Mouse (Mus musculus): ENCODE measurements around the gene Cops6. TPM values are rescaled to one million over a fixed set of nuclear protein-coding genes. Genes with fewer than 3 reads are reported as not detected.

The Cops6 gene
- polyA plus RNA-seq, 2 experiments = 62.4 to 123 TPM

GRCm38 (mm10) chr5:138187661-138188306 lies 26.9 kb downstream of the Cops6 start:
- no peak for TF ChIP-seq CTCF (IDR thresholded peaks at IDR 0.05; ENCODE audit: low read depth)
- no peak for TF ChIP-seq EP300 (IDR thresholded peaks at IDR 0.05; ENCODE audit: low read depth)
- ATAC-seq (ENCODE audit: insufficient read depth) (peak; percentile 81), DNase-seq (ENCODE audit: low read depth in 3 of 3, low spot score in 3 of 3) (peak; percentile 74 to 77 (median 76))
- peak overlapping the region; percentile 93 for H3K4me2 ChIP-seq (ENCODE audit: low read depth)
- H3K36me3 ChIP-seq (replicated peaks; ENCODE audit: control insufficient read depth, insufficient read depth, low read depth) = peaks cover 8% of the 10 kb centered on the region; the same call in 1 of the 2 replicates
- WGBS (ENCODE audit: insufficient replicate concordance) = under 1% methylated on average over 10 of the region's 10 CpGs
- H3K4me3 ChIP-seq (ENCODE audit: insufficient read depth in 1 of 2, low read depth in 2 of 2, low read length in 2 of 2) = peak overlapping the region; percentile 75 to 99
- H3K9me3 ChIP-seq (ENCODE audit: control insufficient read depth, low read length) = no peaks in the 10 kb centered on the region
- peaks cover 13 to 14% of the 10 kb centered on the region in 2 experiments for H3K4me1 ChIP-seq (replicated peaks; ENCODE audit: control insufficient read depth in 2 of 2, insufficient read depth in 2 of 2, low read length in 1 of 2)
- H3K9ac ChIP-seq (replicated peaks) = peak overlapping the region; percentile 86
- H3K27ac ChIP-seq = peak overlapping the region; percentile 81
- no peaks in the 10 kb centered on the region for H3K27me3 ChIP-seq (ENCODE audit: control insufficient read depth, insufficient read depth, low read length)

- TF ChIP-seq CTCF (IDR thresholded peaks at IDR 0.05; ENCODE audit: low read depth) (no peak), EP300 (IDR thresholded peaks at IDR 0.05; ENCODE audit: low read depth) (peak; percentile 20; the same call in 1 of the 2 replicates)
- Histone ChIP-seq H3K27me3 (ENCODE audit: control insufficient read depth, insufficient read depth, low read length) (no peaks in the 10 kb centered on the region), H3K9me3 (ENCODE audit: control insufficient read depth, low read length) (no peaks in the 10 kb centered on the region), H3K4me2 (ENCODE audit: low read depth) (peak within 1 kb of the TSS; percentile 82), H3K4me1 (replicated peaks; ENCODE audit: control insufficient read depth in 2 of 2, insufficient read depth in 2 of 2, low read length in 1 of 2) (peaks cover 0 to 6% of the 10 kb centered on the region in 2 experiments; a peak in 3 of 4 replicates), H3K36me3 (replicated peaks; ENCODE audit: control insufficient read depth, insufficient read depth, low read depth) (peaks cover 5% of the 10 kb centered on the region; the same call in 1 of the 2 replicates), H3K9ac (replicated peaks) (peak within 1 kb of the TSS; percentile 83), H3K4me3 (ENCODE audit: insufficient read depth in 1 of 2, low read depth in 2 of 2, low read length in 2 of 2) (peak within 1 kb of the TSS; percentile 74 to 81), H3K27ac (peak within 1 kb of the TSS; percentile 22; the same call in 1 of the 2 replicates)
- 5% methylated on average over 54 of the region's 54 CpGs for WGBS (ENCODE audit: insufficient replicate concordance)
- ATAC-seq (ENCODE audit: insufficient read depth) = peak; percentile 80
- peak; percentile 79 to 84 (median 82) for DNase-seq (ENCODE audit: low read depth in 3 of 3, low spot score in 3 of 3)
Measured at GRCm38 (mm10) chr5:138193771-138194727, 33.2 kb downstream of the Cops6 start, which contains the start of gene Mblac1. Gene Mblac1 (plus strand): TSS chr5:138194314.

- no peak for DNase-seq (ENCODE audit: low read depth in 3 of 3, low spot score in 3 of 3)
- Histone ChIP-seq H3K27me3 (ENCODE audit: control insufficient read depth, insufficient read depth, low read length) (no peaks in the 10 kb centered on the region), H3K27ac (no peak overlapping the region; the same call in 1 of the 2 replicates), H3K4me3 (ENCODE audit: insufficient read depth in 1 of 2, low read depth in 2 of 2, low read length in 2 of 2) (peak overlapping the region; percentile 74 to 81), H3K4me2 (ENCODE audit: low read depth) (peak overlapping the region; percentile 82), H3K9me3 (ENCODE audit: control insufficient read depth, low read length) (no peaks in the 10 kb centered on the region), H3K36me3 (replicated peaks; ENCODE audit: control insufficient read depth, insufficient read depth, low read depth) (peaks cover 5% of the 10 kb centered on the region; the same call in 1 of the 2 replicates), H3K9ac (replicated peaks) (peak overlapping the region; percentile 83), H3K4me1 (replicated peaks; ENCODE audit: control insufficient read depth in 2 of 2, insufficient read depth in 2 of 2, low read length in 1 of 2) (peaks cover 0 to 6% of the 10 kb centered on the region in 2 experiments; a peak in 3 of 4 replicates)
- TF ChIP-seq EP300 (IDR thresholded peaks at IDR 0.05; ENCODE audit: low read depth) (no peak), CTCF (IDR thresholded peaks at IDR 0.05; ENCODE audit: low read depth) (no peak)
- peak; percentile 56 for ATAC-seq (ENCODE audit: insufficient read depth)
- WGBS (ENCODE audit: insufficient replicate concordance) = 3% methylated on average over 29 of the region's 29 CpGs
Measured at GRCm38 (mm10) chr5:138194755-138195345, 34.0 kb downstream of the Cops6 start.

- Histone ChIP-seq H3K9ac (replicated peaks) (no peak overlapping the region), H3K4me1 (replicated peaks; ENCODE audit: control insufficient read depth in 2 of 2, insufficient read depth in 2 of 2, low read length in 1 of 2) (peaks cover 0 to 6% of the 10 kb centered on the region in 2 experiments; a peak in 3 of 4 replicates), H3K4me3 (ENCODE audit: insufficient read depth in 1 of 2, low read depth in 2 of 2, low read length in 2 of 2) (peak overlapping the region in 1 of 2 experiments; percentile 74; a peak in 2 of 4 replicates), H3K27ac (no peak overlapping the region), H3K27me3 (ENCODE audit: control insufficient read depth, insufficient read depth, low read length) (no peaks in the 10 kb centered on the region), H3K9me3 (ENCODE audit: control insufficient read depth, low read length) (no peaks in the 10 kb centered on the region), H3K36me3 (replicated peaks; ENCODE audit: control insufficient read depth, insufficient read depth, low read depth) (peaks cover 3% of the 10 kb centered on the region; the same call in 1 of the 2 replicates), H3K4me2 (ENCODE audit: low read depth) (peak overlapping the region; percentile 82)
- DNase-seq (ENCODE audit: low read depth in 3 of 3, low spot score in 3 of 3) (no peak), ATAC-seq (ENCODE audit: insufficient read depth) (no peak)
- 60% methylated on average over 7 of the region's 7 CpGs for WGBS (ENCODE audit: insufficient replicate concordance)
- TF ChIP-seq EP300 (IDR thresholded peaks at IDR 0.05; ENCODE audit: low read depth) (no peak), CTCF (IDR thresholded peaks at IDR 0.05; ENCODE audit: low read depth) (no peak)
Measured at GRCm38 (mm10) chr5:138195463-138195862, 34.6 kb downstream of the Cops6 start.

All from liver, embryonic 14.5 days (tissue).